Mouse (Mus musculus) liver, embryonic 14.5 days (tissue): ENCODE data around the gene Sesn3. TPM values are rescaled to one million over a fixed set of nuclear protein-coding genes. Genes with fewer than 3 reads are reported as not detected.
"Not testable (repeated sequence)": the region's sequence is repeated elsewhere in the genome, so short reads cannot be mapped to it uniquely, and the experiment has no call there.

ENCODE experiments used
- ATAC-seq: fragments of 200-750 bp; cut with Nextera tagmentation; 2 replicates; pipeline ENCODE4 v1.8.0; 2017; ENCODE audit warnings: moderate number of reproducible peaks, mild to moderate bottlenecking, moderate library complexity; ENCODE audit not compliant: insufficient read depth
- DNase-seq, 3 experiments: peaks; one replicate each; pipeline ENCODE4 v3.0.0-alpha.2; 2012 to 2013; ENCODE audit warnings: low read depth in 3 of 3, low spot score in 3 of 3
- H3K27ac ChIP-seq: fragments of 300-500 bp; sonication (generic); 2 replicates; pipeline ENCODE4 v1.5.1; 2014; ENCODE audit warnings: moderate library complexity, mild to moderate bottlenecking, control low read depth, inconsistent platforms
- H3K27me3 ChIP-seq: fragments of 300-500 bp; sonication (generic); 2 replicates; pipeline ENCODE4 v1.6.1; 2014; ENCODE audit warnings: mild to moderate bottlenecking, low read length, moderate library complexity; ENCODE audit not compliant: control insufficient read depth, insufficient read depth
- H3K36me3 ChIP-seq: fragments of 300-500 bp; sonication (generic); replicated peaks from 2 replicates; pipeline ENCODE4 v1.6.1; 2014; ENCODE audit warnings: low read depth; ENCODE audit not compliant: control insufficient read depth, insufficient read depth
- H3K4me1 ChIP-seq, 2 experiments: fragments of 200-500 bp in 1 of 2; fragments of 300-500 bp in 1 of 2; sonication (generic) in 1 of 2; replicated peaks; 2 replicates each; pipeline ENCODE4 v1.6.1; 2012 to 2014; ENCODE audit warnings: antibody characterized with exemption in 1 of 2, inconsistent platforms in 1 of 2, low read length in 1 of 2; ENCODE audit not compliant: control insufficient read depth in 2 of 2, insufficient read depth in 2 of 2
- H3K4me2 ChIP-seq: fragments of 300-500 bp; sonication (generic); 2 replicates; pipeline ENCODE4 v1.6.1; 2014; ENCODE audit warnings: low read depth, mild to moderate bottlenecking, control low read depth, moderate library complexity
- H3K4me3 ChIP-seq, 2 experiments: fragments of 200-500 bp in 1 of 2; fragments of 300-500 bp in 1 of 2; sonication (generic) in 1 of 2; 2 replicates each; pipeline ENCODE4 v1.5.1; 2012 to 2014; ENCODE audit warnings: low read depth in 2 of 2, low read length in 2 of 2, mild to moderate bottlenecking in 2 of 2, control low read depth in 1 of 2, inconsistent platforms in 1 of 2, moderate library complexity in 1 of 2; ENCODE audit not compliant: insufficient read depth in 1 of 2
- H3K9ac ChIP-seq: fragments of 300-500 bp; sonication (generic); replicated peaks from 2 replicates; pipeline ENCODE4 v1.6.1; 2014; ENCODE audit warnings: mild to moderate bottlenecking, control low read depth, moderate library complexity
- H3K9me3 ChIP-seq: fragments of 300-500 bp; sonication (generic); 2 replicates; pipeline ENCODE4 v1.6.1; 2016; ENCODE audit warnings: low read length, mixed read lengths; ENCODE audit not compliant: control insufficient read depth
- CTCF ChIP-seq: IDR thresholded peaks from 2 replicates; pipeline ENCODE4 v1.5.1; 2016; ENCODE audit warnings: antibody characterized with exemption, low read depth, control low read depth
- EP300 ChIP-seq: IDR thresholded peaks from 2 replicates; pipeline ENCODE4 v1.6.1; 2016; ENCODE audit warnings: antibody characterized with exemption, low read depth
- WGBS: fragments of 180-500 bp; shearing (Covaris S2); extraction: QIAGEN DNeasy Blood & Tissue Kit; methylation state at CpG from one replicate; pipeline ENCODE4 v1.1.7; 2014; ENCODE audit not compliant: insufficient replicate concordance; 5-methylcytosine and 5-hydroxymethylcytosine counted together
- polyA plus RNA-seq, 2 experiments: library from polyadenylated mRNA; depleted of rRNA in 1 of 2; stranded (reverse) in 1 of 2; unstranded in 1 of 2; fragments of >200 nt; fragmentation: Nextera tagmentation in 1 of 2; extraction: Ambion mirVana in 1 of 2; gene quantifications; 2 replicates each; pipeline versions ENCODE4 v1.2.1 to v1.2.3; 2012 to 2014

The Sesn3 gene
- polyA plus RNA-seq (2012; rRNA removed) (0.83 and 1.1 TPM in 2 replicates), polyA plus RNA-seq (2014; fragmentation: Nextera tagmentation; extraction: Ambion mirVana) (1.4 and 1.8 TPM in 2 replicates)

- WGBS, result 1% methylated on average over 25 of the region's 25 CpGs
- peak within 1 kb of the TSS; percentile 53 to 57 for H3K4me3 ChIP-seq
- DNase-seq (peak; percentile 49 to 55 (median 55)), ATAC-seq (peak; percentile 18)
- no peaks in the 10 kb centered on the region for H3K36me3 ChIP-seq
- H3K9me3 ChIP-seq, result no peaks in the 10 kb centered on the region
- TF ChIP-seq CTCF, result peak; percentile 28
- TF ChIP-seq EP300, result no peak
- peak within 1 kb of the TSS; percentile 6; the same call in 1 of the 2 replicates for H3K27ac ChIP-seq
- H3K27me3 ChIP-seq, result peaks cover 17% of the 10 kb centered on the region
- H3K4me1 ChIP-seq, result peaks cover 0 to 2% of the 10 kb centered on the region in 2 experiments; a peak in 1 of 4 replicates
- peak within 1 kb of the TSS; percentile 65 for H3K4me2 ChIP-seq
- peak within 1 kb of the TSS; percentile 23; the same call in 1 of the 2 replicates for H3K9ac ChIP-seq
Observed at GRCm38 (mm10) chr9:14274986-14275720, at the start of gene Sesn3. Gene Sesn3 (plus strand): TSS chr9:14275067.

GRCm38 (mm10) chr9:14227086-14227485, 47.8 kb upstream of the Sesn3 start:
- H3K4me3 ChIP-seq, H3K9ac ChIP-seq, H3K36me3 ChIP-seq, H3K4me1 ChIP-seq, H3K27me3 ChIP-seq, H3K27ac ChIP-seq, ATAC-seq, DNase-seq, H3K4me2 ChIP-seq, H3K9me3 ChIP-seq: not testable (repeated sequence)
- 42% methylated on average over 2 of the region's 2 CpGs for WGBS

- Histone ChIP-seq H3K36me3 (no peaks in the 10 kb centered on the region), H3K9me3 (no peaks in the 10 kb centered on the region), H3K27ac (no peak overlapping the region), H3K27me3 (no peaks in the 10 kb centered on the region), H3K9ac (no peak overlapping the region), H3K4me1 (0 out of 4 replicates have a peak, but pooled peaks cover 0 to 3% of the 10 kb centered on the region in 2 experiments), H3K4me3 (no peak overlapping the region), H3K4me2 (no peak overlapping the region)
- ATAC-seq, result peak; percentile 57; the same call in 1 of the 2 replicates
- 31% methylated on average over 7 of the region's 7 CpGs for WGBS
- no peak for DNase-seq
- TF ChIP-seq CTCF, result no peak
- TF ChIP-seq EP300, result no peak
Observed at GRCm38 (mm10) chr9:14233702-14234373, 41.0 kb upstream of the Sesn3 start.

DNA sequence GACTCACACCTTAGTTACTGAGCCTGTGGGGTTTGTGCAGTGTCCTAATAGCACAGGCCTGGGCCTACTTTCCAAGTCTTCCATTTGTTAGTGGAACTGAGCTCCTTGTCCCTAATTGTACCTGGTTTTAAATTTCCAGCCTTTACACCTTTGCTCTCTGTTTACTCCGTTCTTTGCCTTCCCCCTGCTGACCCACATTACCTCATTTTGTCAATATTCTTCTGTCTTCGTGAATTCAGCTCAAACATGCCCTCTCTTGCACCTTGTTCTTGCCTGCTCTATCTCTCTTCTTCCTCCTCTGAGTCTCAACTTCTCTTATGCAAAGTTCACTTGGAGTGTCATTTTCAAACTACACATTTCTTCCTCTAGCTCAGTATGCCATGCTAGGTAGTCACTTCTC, 39.6 kb upstream of the Sesn3 start:
- H3K9ac ChIP-seq, result no peak overlapping the region
- no peaks in the 10 kb centered on the region for H3K36me3 ChIP-seq
- H3K27ac ChIP-seq, result no peak overlapping the region
- WGBS, result 37% methylated on average over 2 of the region's 2 CpGs
- ATAC-seq, result no peak
- TF ChIP-seq EP300 (no peak), CTCF (no peak)
- DNase-seq, result no peak
- H3K9me3 ChIP-seq, result no peaks in the 10 kb centered on the region
- H3K27me3 ChIP-seq, result no peaks in the 10 kb centered on the region
- H3K4me2 ChIP-seq, result no peak overlapping the region
- H3K4me3 ChIP-seq, result no peak overlapping the region
- H3K4me1 ChIP-seq, result 0 out of 4 replicates have a peak, but pooled peaks cover 0 to 3% of the 10 kb centered on the region in 2 experiments

GRCm38 (mm10) chr9:14241003-14241402, 33.9 kb upstream of the Sesn3 start:
- H3K4me1 ChIP-seq, ATAC-seq, H3K9ac ChIP-seq, H3K9me3 ChIP-seq, H3K36me3 ChIP-seq, H3K4me2 ChIP-seq, H3K4me3 ChIP-seq, DNase-seq, H3K27me3 ChIP-seq, H3K27ac ChIP-seq: not testable (repeated sequence)
- WGBS, result 42% methylated on average over 1 of the region's 1 CpGs
